ENCODE assay signal across 9 mouse cellular contexts in the genomic region with DNA sequence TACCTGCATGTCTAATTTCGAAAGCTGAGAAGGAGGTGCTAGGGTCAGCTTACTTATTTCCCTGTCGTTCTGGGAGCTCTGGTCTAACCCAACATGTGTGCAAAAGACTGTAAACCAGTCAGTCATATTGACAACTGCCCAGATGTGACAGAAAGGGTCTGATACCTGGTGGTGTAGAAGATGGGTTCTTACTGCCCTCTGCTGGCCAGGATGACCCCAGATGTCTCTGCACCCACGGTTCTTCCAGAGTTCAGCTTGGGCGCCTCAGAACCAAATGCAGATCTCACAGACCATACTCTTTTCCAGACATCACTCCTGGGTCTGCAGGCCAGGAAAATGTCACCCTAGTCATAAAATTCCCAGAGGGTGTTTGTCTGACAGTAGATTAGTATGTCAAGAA. TPM values are rescaled to one million over a fixed set of nuclear protein-coding genes. Genes with fewer than 3 reads are reported as not detected.
DNase-seq lines count a peak whose midpoint lies in the region; ATAC-seq and TF ChIP-seq lines count a peak whose summit lies in the region.
"Had no signal": no experiment of that assay in that cellular context is flagged by ENCODE, and none has a peak within 500 bp of the region (broad histone marks: within the 10 kb centered on the region; RNA-seq: fewer than 3 reads in every experiment).

No protein-coding gene starts in this region.

- H3K27me3 ChIP-seq in hindbrain, embryonic 10.5 days (ENCODE audit: insufficient read depth, poor library complexity, severe bottlenecking): no peaks in the 10 kb centered on the region
- H3K27me3 ChIP-seq in hindbrain, embryonic 13.5 days: no peaks in the 10 kb centered on the region
- no peaks in the 10 kb centered on the region for H3K27me3 ChIP-seq in CH12.LX (replicated peaks)
- H3K27me3 ChIP-seq: stomach, embryonic 15.5 days had no signal

- TF ChIP-seq RAD21 in CH12.LX (IDR thresholded peaks at IDR 0.05; ENCODE audit: low read depth, low read length): peak; percentile 92

- peak; percentile 31 for DNase-seq in hindbrain, embryonic 10.5 days (ENCODE audit: low spot score)
- peak; percentile 83 for DNase-seq in CH12.LX (ENCODE audit: extremely low read depth)
- DNase-seq in embryo, embryonic 10.5 days (ENCODE audit: low spot score): peak; percentile 63
- DNase-seq in lung, postnatal 25 days (ENCODE audit: low spot score): peak; percentile 76
- DNase-seq in thymus, adult 18-20 months: peak; percentile 20 to 43
- DNase-seq in c-Kit-positive CD71-positive TER-119-positive erythroid progenitor cells, embryonic 14.5 days (ENCODE audit: low spot score): no peak

- in situ Hi-C loops in CH12.LX (cut with MboI; ENCODE audit: low pct_ligation_motif_present, low pct_unique_long_range_greater_than_20kb, low sequenced_read_pairs): no loop called here

- peak; percentile 80 to 95 for TF ChIP-seq CTCF in CH12.LX (conservative IDR thresholded peaks at IDR 0.05 in 1 of 2, IDR thresholded peaks at IDR 0.05 in 1 of 2; ENCODE audit: low read depth in 2 of 2, low read length in 2 of 2)

- H3K9ac ChIP-seq in hindbrain, embryonic 13.5 days: no peak overlapping the region
- H3K9ac ChIP-seq in CH12.LX (ENCODE audit: insufficient read depth, low read depth): no peak overlapping the region
- H3K9ac ChIP-seq: stomach, embryonic 15.5 days had no signal

- WGBS in hindbrain, embryonic 10.5 days: 43% methylated on average over 4 of the region's 4 CpGs
- 45% methylated on average over 4 of the region's 4 CpGs for WGBS in hindbrain, embryonic 13.5 days

- ATAC-seq in hindbrain, embryonic 13.5 days (ENCODE audit: low FRiP score): no peak
- ATAC-seq in inflammation-experienced regulatory T-cells, adult 6 months: peak; percentile 71

- H3K36me3 ChIP-seq in hindbrain, embryonic 10.5 days: no peaks in the 10 kb centered on the region
- H3K36me3 ChIP-seq in hindbrain, embryonic 13.5 days: no peaks in the 10 kb centered on the region
- H3K36me3 ChIP-seq in CH12.LX (replicated peaks in 1 of 2; ENCODE audit: control insufficient read depth in 1 of 2, insufficient read depth in 1 of 2, low read length in 1 of 2): no peaks in the 10 kb centered on the region
- H3K36me3 ChIP-seq: stomach, embryonic 15.5 days had no signal

- no peak for TF ChIP-seq EP300 in CH12.LX (IDR thresholded peaks at IDR 0.05; ENCODE audit: low read length)

- no peaks in the 10 kb centered on the region for H3K4me1 ChIP-seq in hindbrain, embryonic 10.5 days (replicated peaks)
- H3K4me1 ChIP-seq in hindbrain, embryonic 13.5 days (replicated peaks): no peaks in the 10 kb centered on the region
- peaks cover 5 to 13% of the 10 kb centered on the region in 2 experiments; a peak in 3 of 4 replicates for H3K4me1 ChIP-seq in CH12.LX (ENCODE audit: control insufficient read depth in 1 of 2, insufficient read depth in 2 of 2)
- H3K4me1 ChIP-seq: stomach, embryonic 15.5 days had no signal

- TF ChIP-seq POLR2A in CH12.LX (IDR thresholded peaks at IDR 0.05; ENCODE audit: low read depth, low read length): no peak

- H3K27ac ChIP-seq in hindbrain, embryonic 10.5 days: no peak overlapping the region
- H3K27ac ChIP-seq in hindbrain, embryonic 13.5 days: no peak overlapping the region
- no peak overlapping the region for H3K27ac ChIP-seq in CH12.LX (ENCODE audit: insufficient read depth, low read depth)
- H3K27ac ChIP-seq: stomach, embryonic 15.5 days had no signal

- H3K4me2 ChIP-seq in hindbrain, embryonic 13.5 days: no peak overlapping the region
- H3K4me2 ChIP-seq in CH12.LX (ENCODE audit: insufficient read depth, low read depth, poor library complexity, severe bottlenecking): no peak overlapping the region
- H3K4me2 ChIP-seq: stomach, embryonic 15.5 days had no signal

- dilution Hi-C loops in CH12.LX (cut with MboI; ENCODE audit: extremely low pct_ligation_motif_present, extremely low pct_unique_long_range_greater_than_20kb, low sequenced_read_pairs): no loop called here

- no peaks in the 10 kb centered on the region for H3K79me2 ChIP-seq in CH12.LX (replicated peaks; ENCODE audit: control insufficient read depth, extremely low read depth, insufficient read depth, poor library complexity, severe bottlenecking)

- H3K4me3 ChIP-seq in hindbrain, embryonic 10.5 days: no peak overlapping the region
- no peak overlapping the region for H3K4me3 ChIP-seq in hindbrain, embryonic 13.5 days
- H3K4me3 ChIP-seq in CH12.LX (replicated peaks in 1 of 3; ENCODE audit: low read depth in 2 of 3, low read length in 2 of 3, poor library complexity in 1 of 3): no peak overlapping the region
- H3K4me3 ChIP-seq: stomach, embryonic 15.5 days had no signal

- H3K9me3 ChIP-seq in hindbrain, embryonic 10.5 days: no peaks in the 10 kb centered on the region
- no peaks in the 10 kb centered on the region for H3K9me3 ChIP-seq in hindbrain, embryonic 13.5 days
- no peaks in the 10 kb centered on the region for H3K9me3 ChIP-seq in CH12.LX (replicated peaks; ENCODE audit: low read length)
- H3K9me3 ChIP-seq: stomach, embryonic 15.5 days had no signal

TF ChIP-seq in CH12.LX, 34 proteins besides CTCF, POLR2A, EP300 and RAD21:
- TF ChIP-seq SMC3 (IDR thresholded peaks at IDR 0.05; ENCODE audit: low read depth, low read length) (peak; percentile 93), ZC3H11A (IDR thresholded peaks at IDR 0.05; ENCODE audit: low read depth, low read length) (peak; percentile 69), CHD1 (IDR thresholded peaks at IDR 0.05; ENCODE audit: low read depth, low read length) (no peak)
TF ChIP-seq in CH12.LX: peak in this region for 2.

RNA-seq across cellular contexts. Expression of a gene that starts 51.9 kb away (rescaled TPM):
- polyA plus RNA-seq in hindbrain, embryonic 10.5 days (2016; fragmentation: Nextera tagmentation; extraction: Ambion mirVana): 2.9 and 4.6 TPM in 2 replicates
- polyA plus RNA-seq in hindbrain, embryonic 13.5 days (2015; fragmentation: Nextera tagmentation; extraction: Ambion mirVana): 13.5 and 13.9 TPM in 2 replicates
- total RNA-seq in CH12.LX (2012; rRNA removed) (14.8 and 16.7 TPM in 2 replicates), CH12.LX (2014; rRNA removed) (11.1 and 13.3 TPM in 2 replicates)
- polyA plus RNA-seq in CH12.LX (2012; ENCODE audit: insufficient read length, low read depth): 29.9 and 40.8 TPM in 2 replicates
- 10 to 100 TPM; 69.8 to 81.5 (median 80.6) TPM for polyA plus RNA-seq in inflammation-experienced regulatory T-cells, adult 6 months (2017; shearing (Covaris generic))
